Mouse (Mus musculus) intestine, postnatal 0 days (tissue): Measurements from ENCODE around the gene Gm45062. TPM values are rescaled to one million over a fixed set of nuclear protein-coding genes. Genes with fewer than 3 reads are reported as not detected.
A peak's percentile ranks its signal among the peaks of the same experiment; 100 is the strongest.

ENCODE experiments used
- ATAC-seq: fragments of 200-750 bp; cut with Nextera tagmentation; 2 replicates; pipeline ENCODE4 v1.8.0; 2017; ENCODE audit warnings: mild to moderate bottlenecking, moderate TSS enrichment, moderate library complexity
- H3K27ac ChIP-seq: fragments of 300-500 bp; sonication (generic); 2 replicates; pipeline ENCODE4 v1.5.1; 2014; ENCODE audit warnings: mild to moderate bottlenecking, low read depth, low read length, moderate library complexity
- H3K27me3 ChIP-seq: fragments of 300-500 bp; sonication (generic); replicated peaks from 2 replicates; pipeline ENCODE4 v1.6.1; 2014; ENCODE audit warnings: low read length, mixed read lengths; ENCODE audit not compliant: control insufficient read depth, insufficient read depth
- H3K36me3 ChIP-seq: fragments of 300-500 bp; sonication (generic); 2 replicates; pipeline ENCODE4 v1.6.1; 2014; ENCODE audit warnings: mild to moderate bottlenecking, moderate library complexity; ENCODE audit not compliant: control insufficient read depth, insufficient read depth
- H3K4me1 ChIP-seq: fragments of 300-500 bp; sonication (generic); replicated peaks from 2 replicates; pipeline ENCODE4 v1.6.1; 2014; ENCODE audit warnings: antibody characterized with exemption, low read length, mixed read lengths; ENCODE audit not compliant: control insufficient read depth, insufficient read depth
- H3K4me2 ChIP-seq: fragments of 300-500 bp; sonication (generic); replicated peaks from 2 replicates; pipeline ENCODE4 v1.6.1; 2014; ENCODE audit warnings: low read depth, mild to moderate bottlenecking, moderate library complexity
- H3K4me3 ChIP-seq: fragments of 300-500 bp; sonication (generic); 2 replicates; pipeline ENCODE4 v1.5.1; 2014; ENCODE audit warnings: low read depth, low read length
- H3K9ac ChIP-seq: fragments of 300-500 bp; sonication (generic); 2 replicates; pipeline ENCODE4 v1.6.1; 2014; ENCODE audit warnings: mild to moderate bottlenecking, low read depth, low read length
- H3K9me3 ChIP-seq: fragments of 300-500 bp; sonication (generic); 2 replicates; pipeline ENCODE4 v1.6.1; 2016; ENCODE audit warnings: mixed run types; ENCODE audit not compliant: control insufficient read depth
- CTCF ChIP-seq: sonication (generic); IDR thresholded peaks from 2 replicates; pipeline ENCODE4 v1.5.1; 2016; ENCODE audit warnings: low read depth, mild to moderate bottlenecking, control low read depth, antibody characterized with exemption, moderate library complexity
- WGBS: fragments of 180-500 bp; shearing (Covaris S2); extraction: QIAGEN DNeasy Blood & Tissue Kit; methylation state at CpG from one replicate; pipeline ENCODE4 v1.1.7; 2014; 5-methylcytosine and 5-hydroxymethylcytosine counted together
- polyA plus RNA-seq: library from polyadenylated mRNA; unstranded; fragments of >200 nt; fragmentation: Nextera tagmentation; extraction: Ambion mirVana; gene quantifications from 2 replicates; pipeline ENCODE4 v1.2.1, GENCODE M21; 2015

Gm45062 gene
- polyA plus RNA-seq, 1 experiment from 2014 or later = 0.30 TPM

DNA sequence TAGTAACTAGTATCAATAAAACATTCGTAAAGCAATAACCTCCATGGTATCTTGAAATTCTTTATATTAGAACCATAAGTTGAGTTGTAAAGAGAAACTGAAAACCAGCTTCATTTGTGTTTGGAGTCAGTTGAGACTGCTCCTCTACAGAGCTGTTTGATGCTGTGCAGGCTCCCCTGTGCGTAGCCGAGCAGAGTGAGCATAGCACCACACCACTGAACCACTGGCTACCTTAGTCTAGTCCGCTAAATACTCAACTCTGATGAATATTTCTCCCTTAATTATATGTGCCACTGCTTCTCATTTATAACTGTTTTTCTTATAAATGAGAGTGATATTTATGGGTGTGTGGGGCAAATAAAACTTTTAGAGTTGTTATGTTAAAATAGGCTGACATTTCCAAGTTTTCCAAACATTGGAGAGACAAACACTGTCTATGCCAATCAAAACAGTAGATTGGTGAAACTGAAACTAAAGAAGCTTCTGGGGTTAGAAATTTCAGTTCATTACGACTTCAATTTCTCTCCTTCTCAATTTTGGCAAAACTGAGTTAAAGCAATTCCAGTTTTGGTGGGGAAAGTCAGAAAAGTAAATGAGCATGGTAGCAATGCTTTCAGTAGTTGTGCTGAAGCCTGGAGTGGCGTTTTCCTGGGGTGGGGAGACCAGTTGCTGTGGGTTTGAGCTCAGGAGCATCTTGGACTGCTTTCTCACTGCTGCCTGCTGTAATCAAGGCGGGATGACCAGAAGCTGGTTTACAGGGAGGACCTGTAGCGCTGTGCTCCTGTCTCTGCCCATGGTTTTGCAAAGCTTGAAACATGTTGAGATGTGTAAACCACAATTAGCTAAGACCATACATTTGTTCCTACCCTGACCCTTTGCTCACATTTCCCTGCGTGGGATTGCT, 77.5 kb downstream of the Gm45062 start:
- no peaks in the 10 kb centered on the region for H3K27me3 ChIP-seq
- no peak for TF ChIP-seq CTCF
- ATAC-seq = no peak
- H3K27ac ChIP-seq = no peak overlapping the region
- WGBS = 83% methylated on average over 9 of the region's 9 CpGs
- H3K4me2 ChIP-seq = no peak overlapping the region
- no peak overlapping the region for H3K4me3 ChIP-seq
- H3K36me3 ChIP-seq = no peaks in the 10 kb centered on the region
- H3K9ac ChIP-seq = no peak overlapping the region
- H3K4me1 ChIP-seq = no peaks in the 10 kb centered on the region
- no peaks in the 10 kb centered on the region for H3K9me3 ChIP-seq

DNA sequence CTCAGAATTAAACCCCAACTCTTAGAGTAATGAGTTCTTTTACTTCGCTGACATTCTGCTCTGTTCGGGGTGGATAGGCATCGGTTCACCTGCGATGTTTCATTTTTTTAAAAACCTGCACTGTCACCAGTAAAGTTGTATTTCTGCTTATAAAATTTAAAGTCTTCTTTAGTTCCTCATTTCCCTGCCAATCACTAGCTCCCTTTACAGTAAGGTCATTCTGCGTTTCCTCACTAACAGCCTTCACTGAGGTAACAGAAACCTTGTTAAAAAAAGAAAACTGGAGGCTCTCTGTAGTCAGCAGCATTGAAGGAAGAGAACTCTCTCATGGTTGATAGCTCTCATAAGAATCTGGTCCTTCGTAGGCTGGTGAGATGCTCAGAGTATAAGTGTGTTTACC, 80.2 kb downstream of the Gm45062 start:
- WGBS = 88% methylated on average over 6 of the region's 6 CpGs
- Histone ChIP-seq H3K9ac (no peak overlapping the region), H3K9me3 (no peaks in the 10 kb centered on the region), H3K4me1 (0 out of 2 replicates have a peak, but pooled peaks cover 3% of the 10 kb centered on the region), H3K4me3 (no peak overlapping the region), H3K27me3 (no peaks in the 10 kb centered on the region), H3K4me2 (no peak overlapping the region), H3K27ac (no peak overlapping the region), H3K36me3 (no peaks in the 10 kb centered on the region)
- no peak for ATAC-seq
- no peak for TF ChIP-seq CTCF

DNA sequence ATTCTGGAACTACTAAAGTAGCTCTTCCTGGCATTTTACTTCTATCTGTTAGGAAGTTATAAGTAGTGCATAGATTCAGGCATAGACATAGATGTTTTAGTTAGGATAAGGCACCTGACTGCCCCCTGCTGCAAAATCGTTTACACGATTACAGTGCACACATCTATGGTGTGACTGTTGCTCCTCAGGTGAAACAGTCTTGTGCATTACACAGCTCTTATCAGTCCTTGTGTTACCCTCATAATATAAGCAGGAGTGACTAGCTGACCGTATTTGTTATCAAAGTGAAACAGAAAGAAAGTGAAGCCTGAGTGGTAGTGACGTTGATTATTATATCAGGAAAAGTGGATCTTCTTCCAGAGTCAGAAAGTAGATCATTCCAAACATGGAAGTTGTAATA, 84.0 kb downstream of the Gm45062 start:
- Histone ChIP-seq H3K4me3 (no peak overlapping the region), H3K4me2 (peak overlapping the region; percentile 24; the same call in 1 of the 2 replicates), H3K4me1 (0 out of 2 replicates have a peak, but pooled peaks cover 3% of the 10 kb centered on the region), H3K9ac (no peak overlapping the region), H3K9me3 (no peaks in the 10 kb centered on the region), H3K36me3 (no peaks in the 10 kb centered on the region), H3K27ac (no peak overlapping the region), H3K27me3 (no peaks in the 10 kb centered on the region)
- WGBS = 57% methylated on average over 4 of the region's 4 CpGs
- TF ChIP-seq CTCF = peak; percentile 11; the same call in 1 of the 2 replicates
- peak; percentile 38; the same call in 1 of the 2 replicates for ATAC-seq

DNA sequence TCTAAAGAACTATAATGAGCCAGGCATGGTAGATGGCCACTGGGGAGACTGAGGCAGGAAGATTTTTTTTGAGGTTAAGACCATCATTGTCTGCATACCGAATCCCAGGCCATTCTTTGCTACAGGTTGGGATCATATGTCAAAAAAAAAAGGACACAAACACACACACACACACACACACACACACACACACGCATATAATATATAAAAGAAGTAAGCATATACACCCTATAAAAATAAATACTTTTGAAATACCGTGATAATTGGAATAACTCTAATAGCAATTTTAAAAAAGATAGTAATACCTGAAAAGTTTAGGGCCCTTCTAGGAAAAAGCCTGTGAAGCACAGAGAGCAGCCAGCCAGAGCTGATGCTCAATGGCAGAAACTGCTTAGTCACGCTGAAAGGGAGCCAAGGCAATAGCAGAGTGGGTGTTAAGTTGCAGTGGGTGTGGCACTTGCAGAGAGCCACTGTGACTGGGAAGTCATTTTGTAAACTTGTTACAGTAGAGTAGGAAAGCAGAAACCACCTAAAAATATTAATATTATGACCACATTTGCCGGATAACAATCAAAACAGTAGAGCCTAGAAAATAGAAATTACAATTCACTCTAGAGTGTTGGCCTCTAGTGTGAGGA, 86.1 kb downstream of the Gm45062 start:
- H3K9me3 ChIP-seq = no peaks in the 10 kb centered on the region
- no peaks in the 10 kb centered on the region for H3K36me3 ChIP-seq
- no peak for TF ChIP-seq CTCF
- 73% methylated on average over 5 of the region's 5 CpGs for WGBS
- no peak overlapping the region for H3K9ac ChIP-seq
- no peak overlapping the region for H3K27ac ChIP-seq
- 0 out of 2 replicates have a peak, but pooled peaks cover 3% of the 10 kb centered on the region for H3K4me1 ChIP-seq
- H3K4me3 ChIP-seq = no peak overlapping the region
- H3K27me3 ChIP-seq = no peaks in the 10 kb centered on the region
- no peak overlapping the region for H3K4me2 ChIP-seq
- no peak for ATAC-seq

DNA sequence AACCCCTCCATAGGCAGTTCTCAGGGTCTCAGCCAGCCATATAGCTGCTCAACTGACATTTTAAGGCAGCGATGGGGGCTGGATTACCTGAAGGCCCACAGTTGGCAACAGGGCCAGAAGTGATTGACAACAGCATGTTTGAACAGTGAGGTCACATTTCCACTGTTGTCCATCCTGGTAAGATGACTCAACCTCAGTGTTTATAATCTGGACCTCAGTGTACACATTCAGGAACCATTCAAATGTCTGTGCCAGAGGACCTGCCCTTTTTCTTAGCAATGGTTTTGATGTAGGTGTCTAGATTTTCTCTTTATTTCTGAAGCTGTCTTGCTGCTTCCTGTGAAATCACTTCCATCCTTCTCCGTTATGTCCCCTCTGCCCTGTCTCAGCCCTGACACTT, 87.9 kb downstream of the Gm45062 start:
- no peak overlapping the region for H3K9ac ChIP-seq
- ATAC-seq = no peak
- no peaks in the 10 kb centered on the region for H3K27me3 ChIP-seq
- no peak for TF ChIP-seq CTCF
- H3K9me3 ChIP-seq = no peaks in the 10 kb centered on the region
- H3K36me3 ChIP-seq = no peaks in the 10 kb centered on the region
- H3K27ac ChIP-seq = no peak overlapping the region
- no peak overlapping the region for H3K4me2 ChIP-seq
- H3K4me1 ChIP-seq = 0 out of 2 replicates have a peak, but pooled peaks cover 3% of the 10 kb centered on the region
- 67% methylated on average over 2 of the region's 2 CpGs for WGBS
- H3K4me3 ChIP-seq = no peak overlapping the region

DNA sequence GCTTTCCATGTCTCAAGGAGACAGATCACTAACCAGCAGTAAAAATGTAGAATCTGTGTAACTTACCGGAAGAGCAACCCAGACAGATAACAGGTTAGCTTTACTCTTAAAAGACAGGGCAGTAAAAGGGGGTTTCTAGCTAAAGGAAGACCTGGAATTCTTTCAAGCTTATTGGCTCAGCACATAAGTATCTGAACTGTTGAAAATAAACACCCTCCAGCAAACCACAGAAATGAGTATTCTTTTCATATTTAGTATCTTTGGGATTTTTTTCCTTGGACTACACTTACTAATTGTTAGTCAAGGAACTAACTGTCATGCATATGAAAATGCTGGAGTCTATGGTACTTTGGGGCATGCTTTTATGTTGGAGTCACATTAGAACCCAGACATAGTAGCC, 89.1 kb downstream of the Gm45062 start:
- H3K27ac ChIP-seq = no peak overlapping the region
- H3K9me3 ChIP-seq = no peaks in the 10 kb centered on the region
- no peak overlapping the region for H3K4me2 ChIP-seq
- ATAC-seq = no peak
- TF ChIP-seq CTCF = no peak
- no peak overlapping the region for H3K9ac ChIP-seq
- H3K4me3 ChIP-seq = no peak overlapping the region
- 88% methylated on average over 1 of the region's 1 CpGs for WGBS
- no peaks in the 10 kb centered on the region for H3K36me3 ChIP-seq
- H3K27me3 ChIP-seq = no peaks in the 10 kb centered on the region
- H3K4me1 ChIP-seq = 0 out of 2 replicates have a peak, but pooled peaks cover 3% of the 10 kb centered on the region
